Mouse (Mus musculus) liver, postnatal 0 days (tissue): ENCODE measurements around the gene Mboat7. TPM values are rescaled to one million over a fixed set of nuclear protein-coding genes. Genes with fewer than 3 reads are reported as not detected.
"Not testable (repeated sequence)": the region's sequence is repeated elsewhere in the genome, so short reads cannot be mapped to it uniquely, and the experiment has no call there.

Experiments
- ATAC-seq: fragments of 200-750 bp; cut with Nextera tagmentation; 2 replicates; pipeline ENCODE4 v1.8.0; 2017; ENCODE audit warnings: mild to moderate bottlenecking, moderate library complexity
- DNase-seq: peaks from one replicate; pipeline ENCODE4 v3.0.0-alpha.2; 2016
- H3K27ac ChIP-seq: fragments of 300-500 bp; sonication (generic); 2 replicates; pipeline ENCODE4 v1.5.1; 2014; ENCODE audit warnings: antibody characterized with exemption, moderate library complexity, mild to moderate bottlenecking, low read depth
- H3K27me3 ChIP-seq: fragments of 300-500 bp; sonication (generic); 2 replicates; pipeline ENCODE4 v1.6.1; 2014; ENCODE audit warnings: low read length, control low read depth, mixed read lengths; ENCODE audit not compliant: insufficient read depth
- H3K36me3 ChIP-seq: fragments of 300-500 bp; sonication (generic); replicated peaks from 2 replicates; pipeline ENCODE4 v1.6.1; 2014; ENCODE audit warnings: mild to moderate bottlenecking, control low read depth, low read length, moderate library complexity, mixed read lengths; ENCODE audit not compliant: insufficient read depth
- H3K4me1 ChIP-seq: fragments of 300-500 bp; sonication (generic); 2 replicates; pipeline ENCODE4 v1.6.1; 2014; ENCODE audit warnings: antibody characterized with exemption, mild to moderate bottlenecking, control low read depth; ENCODE audit not compliant: insufficient read depth
- H3K4me2 ChIP-seq: fragments of 300-500 bp; sonication (generic); 2 replicates; pipeline ENCODE4 v1.6.1; 2014; ENCODE audit warnings: low read depth, mild to moderate bottlenecking, low read length, moderate library complexity, mixed read lengths
- H3K4me3 ChIP-seq: fragments of 300-500 bp; sonication (generic); 2 replicates; pipeline ENCODE4 v1.5.1; 2014; ENCODE audit warnings: low read depth, low read length
- H3K9ac ChIP-seq: fragments of 300-500 bp; sonication (generic); replicated peaks from 2 replicates; pipeline ENCODE4 v1.6.1; 2014; ENCODE audit warnings: mild to moderate bottlenecking, moderate library complexity
- H3K9me3 ChIP-seq: fragments of 300-500 bp; sonication (generic); 2 replicates; pipeline ENCODE4 v1.6.1; 2016; ENCODE audit warnings: mild to moderate bottlenecking, control low read depth, low read length, mixed read lengths
- CTCF ChIP-seq: sonication (generic); IDR thresholded peaks from 2 replicates; pipeline ENCODE4 v1.5.1; 2016; ENCODE audit warnings: antibody characterized with exemption, low read depth
- EP300 ChIP-seq: IDR thresholded peaks from 2 replicates; pipeline ENCODE4 v1.6.1; 2016; ENCODE audit warnings: antibody characterized with exemption, low read depth, mild to moderate bottlenecking
- WGBS: fragments of 180-500 bp; shearing (Covaris S2); extraction: QIAGEN DNeasy Blood & Tissue Kit; methylation state at CpG from one replicate; pipeline ENCODE4 v1.1.7; 2014; ENCODE audit not compliant: insufficient replicate concordance; 5-methylcytosine and 5-hydroxymethylcytosine counted together
- polyA plus RNA-seq: library from polyadenylated mRNA; unstranded; fragments of >200 nt; fragmentation: Nextera tagmentation; extraction: Ambion mirVana; gene quantifications from 2 replicates; pipeline ENCODE4 v1.2.1, GENCODE M21; 2015

The Mboat7 gene
- polyA plus RNA-seq, 1 experiment from 2014 or later: 14.8 TPM

DNA sequence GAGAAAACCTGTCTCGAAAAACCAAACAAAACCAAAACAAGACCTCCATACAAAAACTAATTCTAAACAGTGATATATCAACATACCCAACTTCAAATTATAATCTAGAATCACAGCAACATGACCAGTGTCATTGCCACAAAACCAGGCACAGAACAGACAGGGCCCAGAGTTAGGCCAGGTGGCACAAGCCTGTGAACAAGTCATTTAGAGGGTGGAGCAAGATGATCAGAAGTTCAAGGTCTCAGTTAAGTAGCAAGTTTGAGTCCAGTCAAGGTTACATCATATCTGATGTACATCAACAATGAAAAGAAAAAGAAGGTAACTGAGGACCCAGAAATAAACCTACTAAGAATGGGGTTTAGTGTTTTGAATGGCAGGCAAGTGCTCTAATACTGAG is 15.7 kb upstream of the Mboat7 start:
- Histone ChIP-seq H3K4me3 (no peak overlapping the region), H3K9me3 (no peaks in the 10 kb centered on the region), H3K4me1 (peaks cover 11% of the 10 kb centered on the region), H3K4me2 (no peak overlapping the region), H3K9ac (no peak overlapping the region), H3K36me3 (peaks cover 21% of the 10 kb centered on the region), H3K27me3 (no peaks in the 10 kb centered on the region), H3K27ac (peak overlapping the region; percentile 39; the same call in 1 of the 2 replicates)
- ATAC-seq (no peak), DNase-seq (no peak)
- TF ChIP-seq EP300: no peak
- TF ChIP-seq CTCF: no peak
- WGBS: 50% methylated on average over 1 of the region's 1 CpGs

DNA sequence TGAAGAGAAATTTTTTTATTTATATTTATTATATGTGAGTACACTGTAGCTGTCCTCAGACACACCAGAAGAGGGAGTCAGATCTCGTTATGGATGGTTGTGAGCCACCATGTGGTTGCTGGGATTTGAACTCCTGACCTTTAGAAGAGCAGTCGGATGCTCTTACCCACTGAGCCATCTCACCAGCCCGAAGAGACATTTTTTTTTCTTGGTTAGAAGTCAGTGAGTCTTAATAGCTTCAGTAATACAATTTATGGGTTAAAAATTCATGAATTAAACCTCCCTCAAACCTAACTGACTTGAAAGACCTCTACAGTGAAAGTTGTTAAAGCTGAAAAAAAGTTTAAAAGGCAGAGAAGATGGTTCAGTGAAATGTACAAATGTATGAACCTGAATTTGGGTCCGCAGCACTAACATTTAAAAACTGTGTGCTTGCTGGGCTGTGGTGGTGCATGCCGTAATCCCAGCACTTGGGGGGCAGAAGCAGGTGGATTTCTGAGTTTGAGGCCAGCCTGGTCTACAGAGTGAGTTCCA is 15.2 kb upstream of the Mboat7 start:
- WGBS: 41% methylated on average over 5 of the region's 5 CpGs
- H3K4me3 ChIP-seq, H3K4me2 ChIP-seq, H3K9ac ChIP-seq, ATAC-seq, H3K27me3 ChIP-seq, DNase-seq, H3K9me3 ChIP-seq: not testable (repeated sequence)
- Histone ChIP-seq H3K36me3 (peaks cover 21% of the 10 kb centered on the region), H3K4me1 (peaks cover 11% of the 10 kb centered on the region), H3K27ac (peak overlapping the region; percentile 41; the same call in 1 of the 2 replicates)

DNA sequence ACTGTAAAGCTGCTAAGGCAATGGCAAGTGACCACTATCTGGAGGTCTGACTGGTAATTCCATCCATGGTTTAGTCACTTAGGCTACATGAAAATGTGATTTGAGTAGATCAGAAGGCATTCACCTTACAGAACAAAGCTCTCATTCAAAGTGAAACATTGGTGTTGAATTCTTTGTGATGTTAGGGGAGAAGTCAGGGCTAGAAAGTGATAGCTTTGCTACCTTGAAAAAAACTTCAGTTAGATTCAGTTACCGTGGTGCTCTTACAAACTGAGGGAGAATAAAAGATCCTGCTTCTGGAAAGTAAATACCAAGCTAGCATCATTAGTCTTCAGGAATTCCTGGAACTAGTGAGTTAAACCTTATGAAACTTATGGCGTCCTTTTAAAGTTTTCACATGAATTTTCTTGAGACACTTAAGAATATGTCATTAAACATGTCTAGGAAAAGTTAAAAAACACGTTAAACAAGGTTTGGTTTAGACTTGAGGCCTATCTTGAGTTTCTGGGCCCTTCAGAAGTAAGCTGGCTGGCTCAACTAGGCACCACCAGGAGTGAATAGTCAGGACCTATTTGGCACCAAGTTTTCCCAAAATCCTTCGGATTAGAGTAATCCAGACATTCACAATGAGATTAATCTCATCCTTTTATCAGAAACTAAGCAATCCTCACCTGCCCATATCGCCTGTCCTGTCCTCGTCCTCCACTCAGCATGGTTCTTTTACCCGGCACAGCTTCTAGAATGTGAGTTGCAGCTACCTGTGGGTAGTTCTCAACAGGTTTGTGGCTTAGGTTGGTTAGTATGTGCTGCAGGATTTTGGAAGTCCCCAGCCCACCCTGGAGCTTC is 14.5 kb upstream of the Mboat7 start:
- Histone ChIP-seq H3K27ac (peak overlapping the region; percentile 41; the same call in 1 of the 2 replicates), H3K4me3 (no peak overlapping the region), H3K4me1 (peaks cover 11% of the 10 kb centered on the region), H3K27me3 (no peaks in the 10 kb centered on the region), H3K4me2 (no peak overlapping the region), H3K9me3 (no peaks in the 10 kb centered on the region), H3K36me3 (peaks cover 21% of the 10 kb centered on the region), H3K9ac (no peak overlapping the region)
- DNase-seq: no peak
- 58% methylated on average over 7 of the region's 7 CpGs for WGBS
- ATAC-seq: no peak
- no peak for TF ChIP-seq CTCF
- no peak for TF ChIP-seq EP300

DNA sequence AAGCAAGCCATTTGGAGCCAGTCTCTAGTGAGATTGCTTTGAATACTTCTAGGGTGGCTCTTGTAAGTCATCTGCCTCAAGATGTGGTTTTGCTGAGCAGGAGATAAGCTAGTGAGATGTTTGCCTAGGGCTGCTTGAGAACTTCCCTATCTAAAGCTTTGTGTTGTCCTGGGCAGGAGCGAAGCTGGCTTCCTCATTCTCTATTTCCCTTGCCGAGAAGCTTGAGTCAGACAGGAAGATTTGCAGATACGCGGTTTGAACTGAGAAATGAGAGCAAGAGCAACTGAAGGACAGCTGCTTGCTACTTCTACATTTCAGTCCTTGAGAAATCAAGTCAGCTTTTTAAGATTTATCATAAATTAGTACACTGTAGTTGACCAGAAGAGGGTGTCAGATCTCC is 13.7 kb upstream of the Mboat7 start:
- Histone ChIP-seq H3K4me1 (peaks cover 11% of the 10 kb centered on the region), H3K4me3 (no peak overlapping the region), H3K9me3 (no peaks in the 10 kb centered on the region), H3K36me3 (peaks cover 21% of the 10 kb centered on the region), H3K27me3 (no peaks in the 10 kb centered on the region), H3K4me2 (no peak overlapping the region), H3K9ac (no peak overlapping the region), H3K27ac (peak overlapping the region; percentile 77)
- ATAC-seq: peak; percentile 9
- DNase-seq: peak; percentile 36
- 24% methylated on average over 4 of the region's 4 CpGs for WGBS
- no peak for TF ChIP-seq CTCF
- TF ChIP-seq EP300: no peak

DNA sequence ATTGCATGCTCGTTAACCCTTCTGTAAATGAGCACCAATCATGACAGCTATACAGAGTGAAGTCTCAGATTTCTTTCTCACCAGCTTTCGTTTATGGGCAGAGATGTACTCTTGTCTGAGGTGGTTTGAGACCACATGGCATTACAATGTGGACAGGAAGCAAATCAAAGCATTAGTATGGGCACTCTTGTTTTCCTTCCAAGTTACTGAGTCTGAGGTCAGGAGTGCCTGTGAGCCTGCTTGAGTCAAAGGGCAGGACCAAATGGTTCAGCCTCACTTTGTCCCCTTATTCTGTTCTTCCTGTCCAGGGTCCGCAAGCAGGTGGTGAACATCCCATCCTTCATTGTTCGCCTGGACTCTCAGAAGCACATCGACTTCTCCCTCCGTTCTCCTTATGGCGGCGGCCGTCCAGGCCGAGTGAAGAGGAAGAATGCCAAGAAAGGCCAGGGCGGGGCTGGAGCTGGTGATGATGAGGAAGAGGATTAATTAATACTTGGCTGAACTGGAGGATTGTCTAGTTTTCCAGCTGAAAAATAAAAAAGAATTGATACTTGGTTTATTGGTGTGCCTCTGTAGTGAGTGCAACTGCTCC is 13.1 kb upstream of the Mboat7 start:
- Histone ChIP-seq H3K4me2 (peak overlapping the region; percentile 82), H3K36me3 (peaks cover 23% of the 10 kb centered on the region), H3K9ac (peak overlapping the region; percentile 72), H3K27me3 (no peaks in the 10 kb centered on the region), H3K4me3 (peak overlapping the region; percentile 74), H3K4me1 (peaks cover 11% of the 10 kb centered on the region), H3K27ac (peak overlapping the region; percentile 77), H3K9me3 (no peaks in the 10 kb centered on the region)
- 41% methylated on average over 11 of the region's 11 CpGs for WGBS
- ATAC-seq (no peak), DNase-seq (no peak)
- no peak for TF ChIP-seq CTCF
- no peak for TF ChIP-seq EP300

DNA sequence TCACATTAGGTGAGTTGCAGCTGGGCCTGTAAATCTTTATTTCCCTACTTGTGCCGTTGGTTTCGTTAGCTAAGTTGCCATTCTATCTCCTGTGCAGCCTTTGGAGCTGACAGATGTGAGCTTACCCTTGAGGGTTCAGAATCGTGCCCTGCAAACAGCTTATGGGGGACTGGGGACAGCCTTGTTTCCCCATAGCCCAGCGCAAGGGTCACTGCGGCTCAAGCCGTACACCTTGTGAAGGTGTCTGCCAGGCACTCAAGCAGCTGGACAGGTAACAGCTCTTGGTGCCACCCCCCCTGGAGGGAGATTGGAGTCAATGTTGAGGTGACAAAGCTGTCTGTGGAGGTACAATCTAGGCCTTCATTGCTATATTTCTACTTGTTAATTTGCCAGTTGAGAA is 12.6 kb upstream of the Mboat7 start:
- TF ChIP-seq EP300 (no peak), CTCF (no peak)
- ATAC-seq (no peak), DNase-seq (no peak)
- peak overlapping the region; percentile 77 for H3K27ac ChIP-seq
- peak overlapping the region; percentile 72 for H3K9ac ChIP-seq
- no peaks in the 10 kb centered on the region for H3K27me3 ChIP-seq
- 23% methylated on average over 6 of the region's 6 CpGs for WGBS
- no peaks in the 10 kb centered on the region for H3K9me3 ChIP-seq
- H3K36me3 ChIP-seq: peaks cover 28% of the 10 kb centered on the region
- H3K4me2 ChIP-seq: peak overlapping the region; percentile 82
- peaks cover 11% of the 10 kb centered on the region for H3K4me1 ChIP-seq
- H3K4me3 ChIP-seq: peak overlapping the region; percentile 74

GRCm38 (mm10) chr7:3705461-3705860 is 12.1 kb upstream of the Mboat7 start:
- DNase-seq, ATAC-seq, H3K27me3 ChIP-seq, H3K9me3 ChIP-seq: not testable (repeated sequence)
- Histone ChIP-seq H3K4me3 (peak overlapping the region; percentile 74), H3K4me2 (peak overlapping the region; percentile 82), H3K36me3 (peaks cover 29% of the 10 kb centered on the region), H3K27ac (peak overlapping the region; percentile 64), H3K4me1 (peaks cover 11% of the 10 kb centered on the region), H3K9ac (peak overlapping the region; percentile 72)
- 2% methylated on average over 5 of the region's 7 CpGs for WGBS
